Mouse (Mus musculus) CH12.LX (cell line): ENCODE measurements around the gene Rbmx.

Experiments
- BHLHE40 ChIP-seq: IDR thresholded peaks from 2 replicates; pipeline ENCODE4 v1.6.1; 2011; ENCODE audit warnings: mild to moderate bottlenecking, low read depth, low read length, improper control_type of control experiment
- CTCF ChIP-seq, 2 experiments: IDR thresholded peaks in 1 of 2; conservative IDR thresholded peaks in 1 of 2; 2 replicates each; pipeline ENCODE4 v1.5.1; 2011 to 2012; ENCODE audit warnings: low read depth in 2 of 2, low read length in 2 of 2, improper control_type of control experiment in 1 of 2, inconsistent platforms in 1 of 2, mild to moderate bottlenecking in 1 of 2, moderate library complexity in 1 of 2
- E2F4 ChIP-seq: IDR thresholded peaks from 2 replicates; pipeline ENCODE4 v1.6.1; 2011; ENCODE audit warnings: low read depth, low read length, improper control_type of control experiment; ENCODE audit not compliant: insufficient replicate concordance
- ELF1 ChIP-seq: IDR thresholded peaks from 2 replicates; pipeline ENCODE4 v1.6.1; 2014; ENCODE audit warnings: low read depth, mild to moderate bottlenecking, inconsistent platforms, low read length, improper control_type of control experiment
- EP300 ChIP-seq: IDR thresholded peaks from 2 replicates; pipeline ENCODE4 v1.6.1; 2011; ENCODE audit warnings: low read length, improper control_type of control experiment
- HCFC1 ChIP-seq: IDR thresholded peaks from 2 replicates; pipeline ENCODE4 v1.6.1; 2012; ENCODE audit warnings: low read depth, mild to moderate bottlenecking, inconsistent platforms, low read length, improper control_type of control experiment
- POLR2A ChIP-seq: IDR thresholded peaks from 2 replicates; pipeline ENCODE4 v1.6.1; 2011; ENCODE audit warnings: low read depth, mild to moderate bottlenecking, improper control_type of control experiment, low read length
- POLR2AphosphoS2 ChIP-seq: IDR thresholded peaks from 2 replicates; pipeline ENCODE4 v1.6.1; 2011; ENCODE audit warnings: low read depth, low read length, improper control_type of control experiment

GRCm38 (mm10) chrX:57364891-57365569 is 27.8 kb downstream of the Rbmx start:
- TF ChIP-seq ELF1 (no peak), POLR2A (no peak), BHLHE40 (no peak), EP300 (no peak), CTCF (conservative IDR thresholded peaks at IDR 0.05 in 1 of 2, IDR thresholded peaks at IDR 0.05 in 1 of 2; ENCODE audit: low read depth in 2 of 2, low read length in 2 of 2) (no peak), HCFC1 (no peak), POLR2AphosphoS2 (no peak), E2F4 (no peak)
